Mouse (Mus musculus) liver, adult 2 months (tissue): ENCODE data around the gene Tnfrsf25.

Experiments used
- CTCF ChIP-seq: fragments of 200-500 bp; IDR thresholded peaks from 2 replicates; pipeline ENCODE4 v1.5.1; 2011; ENCODE audit warnings: low read depth, low read length, control low read depth
- POLR2A ChIP-seq: fragments of 200-500 bp; IDR thresholded peaks from 2 replicates; pipeline ENCODE4 v1.6.1; 2011; ENCODE audit warnings: low read length, control low read depth; ENCODE audit not compliant: insufficient read depth; ENCODE audit errors: extremely low read depth

- no peak for TF ChIP-seq CTCF
- no peak for TF ChIP-seq POLR2A
These were observed 45.0 kb upstream of the Tnfrsf25 start for GRCm38 (mm10) chr4:152070494-152071396.
